Mouse (Mus musculus) G1E (cell line): ENCODE measurements around the gene Gm17334.

Experiments used
- CTCF ChIP-seq: IDR thresholded peaks from 2 replicates; pipeline ENCODE4 v1.5.1; 2012; ENCODE audit warnings: low read depth, low read length, inconsistent platforms, mixed read lengths
- POLR2AphosphoS5 ChIP-seq: IDR thresholded peaks from 2 replicates; pipeline ENCODE4 v1.6.1; 2012; ENCODE audit warnings: low read depth, low read length, inconsistent platforms; ENCODE audit not compliant: insufficient replicate concordance

- no peak for TF ChIP-seq POLR2AphosphoS5
- no peak for TF ChIP-seq CTCF
Observed at GRCm38 (mm10) chr11:53813001-53813868, 40.2 kb upstream of the Gm17334 start.
